Mouse (Mus musculus): ENCODE data around the gene Pcdh9.

Gene Pcdh9

GRCm38 (mm10) chr14:93142076-93142475, 748.4 kb downstream of the Pcdh9 start:
- peak in 1 of 2 experiments; percentile 4 for DNase-seq

DNA sequence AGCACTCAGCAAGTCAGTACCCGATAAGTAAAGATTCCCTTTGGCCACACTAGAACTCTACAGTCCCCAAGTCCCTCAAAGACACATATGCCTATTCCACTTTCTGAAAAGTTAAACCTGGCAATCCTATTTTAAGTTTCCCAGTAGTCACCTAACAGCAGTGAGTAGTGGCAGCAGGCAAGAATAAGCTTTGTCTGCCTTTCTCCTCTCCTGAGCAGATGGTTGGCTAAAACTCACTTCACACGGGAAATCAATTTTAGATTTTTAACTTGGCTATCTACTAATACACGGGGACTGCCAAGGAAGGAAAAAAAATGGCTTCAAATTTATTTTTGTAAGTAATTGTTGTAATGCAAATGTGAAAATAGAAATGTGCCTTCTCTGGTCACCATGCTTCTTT, 763.5 kb downstream of the Pcdh9 start:
- DNase-seq = no peak

DNA sequence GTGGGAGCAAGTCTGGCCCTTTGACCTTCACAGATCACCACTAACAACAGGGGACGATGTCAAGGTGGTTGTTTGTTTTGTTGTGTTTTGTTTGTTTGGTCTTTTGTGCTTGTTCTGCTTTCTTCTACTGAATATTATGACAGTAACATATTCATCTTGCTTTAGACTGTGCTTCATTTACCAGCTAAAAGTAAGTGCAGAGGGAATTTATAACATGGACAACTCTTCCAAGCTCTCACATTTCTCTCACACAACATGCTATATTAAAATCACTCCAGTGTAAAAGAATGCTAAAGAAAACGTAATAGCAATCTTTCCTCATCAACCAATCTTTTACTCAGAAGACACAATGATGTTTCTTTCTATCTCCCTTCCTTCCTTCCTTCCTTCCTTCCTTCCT, 787.7 kb downstream of the Pcdh9 start:
- no peak for DNase-seq

DNA sequence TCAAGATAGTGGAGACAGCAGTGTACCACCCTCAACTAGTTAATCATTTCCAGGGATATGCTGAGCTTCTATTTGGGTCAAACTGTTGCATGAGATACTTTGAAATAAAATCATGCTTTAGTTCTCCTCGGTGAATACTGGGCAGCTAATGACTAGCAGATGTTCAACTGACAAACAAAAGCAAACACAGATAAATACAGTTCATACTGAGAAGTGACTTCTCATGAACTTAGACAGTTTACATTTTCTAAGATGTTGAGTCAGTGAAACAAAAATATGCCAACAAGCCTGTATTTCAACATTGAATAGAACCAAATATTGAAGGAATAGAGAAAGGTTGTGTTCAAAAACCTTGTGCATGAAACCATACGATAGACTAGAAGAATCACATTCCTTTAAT, 795.4 kb downstream of the Pcdh9 start:
- DNase-seq = no peak

DNA sequence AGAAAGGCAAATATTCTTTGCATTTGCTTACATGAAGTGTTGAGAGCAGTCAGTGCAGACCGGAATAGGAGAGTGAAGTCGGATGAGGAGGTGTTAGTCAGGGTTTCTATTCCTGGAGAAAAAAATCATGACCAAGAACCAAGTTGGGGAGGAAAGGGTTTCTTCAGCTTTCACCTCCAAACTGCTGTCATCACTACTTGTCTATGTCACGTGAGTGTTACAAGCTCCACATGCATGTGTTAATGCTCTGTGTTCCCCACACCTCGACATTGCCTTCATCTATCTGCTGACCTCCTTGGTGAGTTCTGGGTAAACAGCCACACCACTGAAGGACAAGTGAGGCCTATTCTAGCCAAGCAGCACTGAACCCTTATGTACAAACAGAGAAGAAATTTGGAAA, 797.7 kb downstream of the Pcdh9 start:
- no peak for DNase-seq

DNA sequence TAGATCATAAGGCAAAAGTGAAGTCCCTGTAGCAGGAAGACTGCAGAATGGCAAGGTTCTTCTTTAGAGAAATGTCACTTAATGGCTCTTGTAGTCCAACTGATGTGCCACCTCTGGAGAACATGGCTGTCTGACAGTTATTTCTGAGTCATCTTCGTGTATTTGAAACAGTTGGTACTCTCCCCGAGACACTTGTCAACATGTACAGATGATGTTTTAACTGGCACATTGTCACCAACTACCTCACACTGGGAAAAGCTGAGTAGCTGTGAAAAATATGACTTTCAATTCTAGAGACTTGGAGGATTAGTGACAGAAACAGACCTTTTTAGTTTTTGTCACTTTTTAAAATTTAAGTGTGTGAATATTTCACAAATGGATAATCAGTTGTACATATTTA, 804.8 kb downstream of the Pcdh9 start:
- no peak for DNase-seq

GRCm38 (mm10) chr14:93083140-93083539, 807.3 kb downstream of the Pcdh9 start:
- DNase-seq = no peak

DNA sequence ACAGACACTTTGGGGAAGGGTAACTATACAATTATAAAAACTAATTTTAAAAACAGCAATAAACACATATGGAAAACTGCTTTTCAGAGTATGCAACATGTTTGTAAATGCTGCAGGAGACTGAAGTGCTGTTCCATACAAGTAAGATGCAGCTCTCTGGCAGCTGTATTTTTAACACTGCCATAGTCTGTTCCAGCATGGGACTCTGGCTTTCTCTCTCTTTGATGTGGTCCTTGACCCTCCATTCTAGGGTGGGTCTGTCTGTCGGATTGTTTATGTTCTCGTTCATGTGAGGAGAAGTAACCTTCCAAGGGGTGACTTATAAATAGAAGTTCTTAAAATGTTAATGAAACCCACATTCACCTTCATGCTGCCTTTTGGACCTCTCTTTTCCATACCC, 809.6 kb downstream of the Pcdh9 start:
- no peak for DNase-seq

- no peak for DNase-seq
These were observed 814.7 kb downstream of the Pcdh9 start for GRCm38 (mm10) chr14:93075761-93076160.

- no peak for DNase-seq
These were observed 818.1 kb downstream of the Pcdh9 start for GRCm38 (mm10) chr14:93072346-93072745.

- peak; percentile 1 to 40 for DNase-seq
These were observed 820.3 kb downstream of the Pcdh9 start for GRCm38 (mm10) chr14:93070140-93070539.

DNA sequence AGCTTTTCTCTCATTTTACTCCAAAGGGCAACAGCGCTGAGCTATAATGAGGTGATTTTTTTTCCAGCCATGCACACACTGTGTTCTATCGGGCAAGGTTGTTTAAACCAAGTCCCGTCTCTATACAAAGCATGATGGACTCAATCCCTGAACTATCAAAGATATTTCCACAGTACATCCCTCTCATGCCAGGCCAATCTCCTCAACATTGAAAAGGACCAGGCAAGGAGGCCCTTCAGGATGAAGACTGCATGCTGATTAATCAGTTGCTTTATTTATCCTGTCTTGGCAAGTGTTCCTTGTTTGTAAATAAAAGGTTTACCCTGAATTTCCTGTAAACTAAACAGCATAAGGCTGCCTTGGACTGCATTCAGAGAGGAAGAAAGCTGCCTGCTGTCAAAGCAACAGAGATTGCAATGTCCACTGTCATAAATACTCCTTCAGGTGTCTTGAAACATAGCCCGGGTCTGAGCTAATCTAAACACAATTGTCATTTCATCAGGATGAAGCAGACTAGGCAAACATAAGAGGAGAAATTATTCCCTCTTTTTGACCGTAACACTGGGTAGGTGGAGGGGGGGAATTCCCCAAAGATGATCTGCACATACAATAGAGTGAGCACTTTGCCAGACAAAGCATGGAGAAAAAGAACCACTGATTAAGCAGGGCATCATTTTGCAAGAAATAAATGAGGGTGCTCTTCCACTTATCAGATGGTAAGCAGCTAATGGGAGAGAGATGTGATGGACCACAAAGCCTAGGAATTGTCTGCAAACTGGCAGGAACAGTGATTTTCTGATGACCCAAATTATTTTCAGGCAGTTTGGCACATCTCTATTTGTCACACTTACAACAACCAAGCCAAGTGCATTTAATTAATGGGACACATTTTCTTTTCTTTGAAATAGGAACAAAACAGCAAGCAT, 822.8 kb downstream of the Pcdh9 start:
- DNase-seq = no peak

- DNase-seq = no peak
These were observed 823.6 kb downstream of the Pcdh9 start for GRCm38 (mm10) chr14:93066732-93067410.

DNA sequence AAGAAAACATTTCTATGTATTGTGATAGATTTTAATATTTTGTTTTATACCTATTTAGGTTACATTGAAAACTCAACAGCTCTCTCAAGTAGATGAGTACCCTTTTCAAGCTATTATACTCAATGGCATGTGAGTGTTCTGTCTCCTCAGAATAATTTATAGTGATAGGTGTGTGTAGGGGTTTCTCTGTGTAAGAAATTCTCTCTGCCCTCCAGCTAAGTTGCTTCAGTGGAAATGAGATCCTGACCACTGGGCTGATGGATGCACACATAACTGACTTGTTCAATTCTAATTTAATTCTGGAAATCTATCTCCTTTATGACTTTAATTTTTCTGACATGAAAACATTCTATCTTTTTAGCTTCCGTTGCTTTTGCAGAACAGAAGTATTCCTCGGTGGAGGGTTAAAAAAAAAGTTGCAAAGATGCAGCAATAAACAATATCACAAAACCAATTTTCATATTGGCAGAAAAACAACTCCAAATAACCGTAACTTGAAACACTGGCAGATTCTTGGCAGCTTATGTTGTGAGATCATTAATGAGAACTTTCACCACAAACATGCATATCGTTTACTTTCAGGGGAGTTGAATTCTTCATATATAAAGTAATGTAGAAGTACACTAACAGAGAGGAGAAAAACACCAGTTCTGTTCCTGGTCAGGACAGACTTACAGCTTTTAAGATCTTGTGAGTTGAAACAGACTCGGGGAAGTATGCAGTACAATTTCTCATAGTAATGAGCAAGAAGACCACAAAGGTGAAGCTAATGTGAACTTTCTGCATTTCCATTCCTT, 828.5 kb downstream of the Pcdh9 start:
- DNase-seq = no peak

DNA sequence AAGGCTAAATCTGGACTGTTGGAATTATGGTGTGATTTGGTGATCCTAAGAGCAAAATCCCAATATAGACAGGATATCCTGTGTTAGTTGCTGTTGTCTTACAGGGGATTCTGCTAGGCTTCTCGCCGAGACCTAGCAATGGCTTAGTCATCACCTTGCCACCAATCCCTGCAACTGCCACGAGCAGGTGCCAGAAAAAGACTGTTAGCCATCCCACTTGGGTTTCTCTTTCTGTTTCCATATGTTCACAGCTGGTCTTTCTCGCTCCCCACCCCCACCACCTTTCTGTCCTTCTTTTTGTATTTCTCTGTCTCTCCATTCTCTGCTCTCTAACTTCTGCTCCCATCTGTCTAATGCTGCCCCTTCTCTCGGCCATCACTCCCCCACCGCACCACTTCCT, 831.7 kb downstream of the Pcdh9 start:
- no peak for DNase-seq

DNA sequence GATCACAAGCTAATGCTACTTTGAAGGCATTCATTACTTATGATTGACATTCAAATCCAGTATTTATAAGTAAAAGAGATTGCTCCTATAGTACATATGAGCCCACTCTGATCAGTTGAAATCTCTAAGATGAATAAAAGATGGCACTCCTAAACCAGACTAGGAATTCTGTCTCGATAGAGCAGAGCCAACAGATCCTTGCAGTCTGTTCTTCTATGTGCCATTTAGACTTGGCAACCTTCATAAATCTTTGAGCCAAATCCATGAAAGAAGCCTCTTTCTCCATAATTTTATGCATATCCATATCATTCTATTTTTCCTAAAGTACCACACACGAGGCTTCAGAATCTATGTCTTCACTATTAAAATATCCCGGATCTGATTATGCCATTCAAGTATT, 834.5 kb downstream of the Pcdh9 start:
- DNase-seq = no peak

GRCm38 (mm10) chr14:93040591-93040990, 849.9 kb downstream of the Pcdh9 start:
- DNase-seq = no peak

GRCm38 (mm10) chr14:93039326-93040221, 850.9 kb downstream of the Pcdh9 start:
- DNase-seq = no peak

GRCm38 (mm10) chr14:93009147-93010064, 881.1 kb downstream of the Pcdh9 start:
- DNase-seq = peak in 1 of 2 experiments; percentile 11
